Mouse (Mus musculus): ENCODE measurements around the gene Adk.

GRCm38 (mm10) chr14:21174804-21175203 lies 122.4 kb downstream of the Adk start:
- TF ChIP-seq POLR2A (IDR thresholded peaks at IDR 0.05; ENCODE audit: borderline replicate concordance, insufficient read depth, low read length) (no peak), CTCF (IDR thresholded peaks at IDR 0.05; ENCODE audit: borderline replicate concordance, insufficient read depth, low read depth, low read length) (no peak)
